Mouse (Mus musculus) fat pad, adult 2 months (tissue): ENCODE results near the gene Best1.
A peak's percentile ranks its signal among the peaks of the same experiment; 100 is the strongest.

Source experiments
- DNase-seq: peaks from one replicate; pipeline ENCODE4 v3.0.0-alpha.2; 2011; ENCODE audit warnings: low read depth, low spot score; ENCODE audit errors: extremely low read depth

Gene Best1

GRCm38 (mm10) chr19:9966096-9966867, 35.2 kb downstream of the Best1 start:
- no peak for DNase-seq

- DNase-seq: no peak
Observed at GRCm38 (mm10) chr19:9964205-9964916, 37.1 kb downstream of the Best1 start.

- DNase-seq: no peak
Observed at GRCm38 (mm10) chr19:9960769-9961168, 40.7 kb downstream of the Best1 start.

GRCm38 (mm10) chr19:9957965-9958364, 43.5 kb downstream of the Best1 start:
- DNase-seq: no peak

GRCm38 (mm10) chr19:9956624-9957388, 44.6 kb downstream of the Best1 start:
- no peak for DNase-seq

GRCm38 (mm10) chr19:9955438-9955837, 46.0 kb downstream of the Best1 start:
- DNase-seq: no peak

- DNase-seq: no peak
Observed at GRCm38 (mm10) chr19:9954811-9955202, 46.6 kb downstream of the Best1 start.

GRCm38 (mm10) chr19:9954055-9954810, 47.2 kb downstream of the Best1 start:
- DNase-seq: no peak

GRCm38 (mm10) chr19:9952912-9953311, 48.5 kb downstream of the Best1 start:
- no peak for DNase-seq

GRCm38 (mm10) chr19:9952390-9952789, 49.0 kb downstream of the Best1 start:
- no peak for DNase-seq

GRCm38 (mm10) chr19:9946986-9947385, 54.4 kb downstream of the Best1 start:
- DNase-seq: peak; percentile 93

- no peak for DNase-seq
Observed at GRCm38 (mm10) chr19:9945800-9946564, 55.5 kb downstream of the Best1 start.

- DNase-seq: no peak
Observed at GRCm38 (mm10) chr19:9942539-9943533, 58.6 kb downstream of the Best1 start.

GRCm38 (mm10) chr19:9941809-9942208, 59.6 kb downstream of the Best1 start:
- no peak for DNase-seq

GRCm38 (mm10) chr19:9940903-9941302, 60.5 kb downstream of the Best1 start:
- DNase-seq: no peak

GRCm38 (mm10) chr19:9939841-9940240, 61.6 kb downstream of the Best1 start:
- DNase-seq: no peak

GRCm38 (mm10) chr19:9938824-9939303, 62.6 kb downstream of the Best1 start:
- no peak for DNase-seq

GRCm38 (mm10) chr19:9938156-9938823, 63.1 kb downstream of the Best1 start:
- DNase-seq: no peak
